Mouse (Mus musculus) heart, embryonic 10.5 days (tissue): ENCODE results near the gene Tead1. TPM values are rescaled to one million over a fixed set of nuclear protein-coding genes. Genes with fewer than 3 reads are reported as not detected.

Experiments used
- DNase-seq: peaks from one replicate; pipeline ENCODE4 v3.0.0-alpha.2; 2017; ENCODE audit warnings: low spot score
- H3K27ac ChIP-seq: fragments of 300-500 bp; sonication (generic); 2 replicates; pipeline ENCODE4 v1.5.1; 2016; ENCODE audit warnings: mild to moderate bottlenecking
- H3K27me3 ChIP-seq: fragments of 300-500 bp; sonication (generic); 2 replicates; pipeline ENCODE4 v1.6.1; 2016; ENCODE audit warnings: mild to moderate bottlenecking; ENCODE audit not compliant: poor library complexity, insufficient read depth, severe bottlenecking
- H3K36me3 ChIP-seq: fragments of 300-500 bp; sonication (generic); 2 replicates; pipeline ENCODE4 v1.6.1; 2016; ENCODE audit warnings: mild to moderate bottlenecking, moderate library complexity
- H3K4me1 ChIP-seq: fragments of 300-500 bp; sonication (generic); 2 replicates; pipeline ENCODE4 v1.6.1; 2016; ENCODE audit warnings: mild to moderate bottlenecking
- H3K4me3 ChIP-seq: fragments of 300-500 bp; sonication (generic); 2 replicates; pipeline ENCODE4 v1.5.1; 2016; ENCODE audit warnings: mild to moderate bottlenecking, moderate library complexity
- H3K9me3 ChIP-seq: fragments of 300-500 bp; sonication (generic); 2 replicates; pipeline ENCODE4 v1.6.1; 2016; ENCODE audit warnings: mild to moderate bottlenecking, moderate library complexity
- WGBS: fragments of 180-500 bp; shearing (Covaris S2); methylation state at CpG from one replicate; pipeline ENCODE4 v1.1.7; 2016; 5-methylcytosine and 5-hydroxymethylcytosine counted together
- polyA plus RNA-seq: library from polyadenylated mRNA; unstranded; fragments of >200 nt; fragmentation: Nextera tagmentation; extraction: Ambion mirVana; gene quantifications from 2 replicates; pipeline ENCODE4 v1.2.1, GENCODE M21; 2016

The Tead1 gene
- polyA plus RNA-seq, 1 experiment from 2014 or later: 19.7 TPM

- Histone ChIP-seq H3K9me3 (no peaks in the 10 kb centered on the region), H3K27ac (no peak overlapping the region), H3K27me3 (no peaks in the 10 kb centered on the region), H3K36me3 (peaks cover 62% of the 10 kb centered on the region), H3K4me1 (peaks cover 37% of the 10 kb centered on the region), H3K4me3 (no peak overlapping the region)
- 78% methylated on average over 8 of the region's 8 CpGs for WGBS
- no peak for DNase-seq
Observed at GRCm38 (mm10) chr7:112864188-112864587, 185.1 kb downstream of the Tead1 start.

GRCm38 (mm10) chr7:112865739-112866138 is 186.6 kb downstream of the Tead1 start:
- peaks cover 60% of the 10 kb centered on the region for H3K36me3 ChIP-seq
- DNase-seq: no peak

GRCm38 (mm10) chr7:112868551-112869465 is 189.7 kb downstream of the Tead1 start:
- Histone ChIP-seq H3K27ac (0 out of 2 replicates have a peak overlapping the region, but pooled peaks have one; percentile 17), H3K9me3 (no peaks in the 10 kb centered on the region), H3K36me3 (peaks cover 41% of the 10 kb centered on the region), H3K4me3 (no peak overlapping the region), H3K27me3 (no peaks in the 10 kb centered on the region), H3K4me1 (peaks cover 53% of the 10 kb centered on the region)
- 54% methylated on average over 7 of the region's 8 CpGs for WGBS
- DNase-seq: no peak

More at GRCm38 (mm10) chr7:112865739-112866138, 186.6 kb downstream of the Tead1 start:
- Histone ChIP-seq H3K9me3 (no peaks in the 10 kb centered on the region), H3K27ac (no peak overlapping the region), H3K4me3 (no peak overlapping the region), H3K4me1 (peaks cover 40% of the 10 kb centered on the region), H3K27me3 (no peaks in the 10 kb centered on the region)
- WGBS: 11% methylated on average over 2 of the region's 2 CpGs

GRCm38 (mm10) chr7:112871752-112872151 is 192.6 kb downstream of the Tead1 start:
- no peaks in the 10 kb centered on the region for H3K9me3 ChIP-seq
- DNase-seq: no peak
- H3K4me3 ChIP-seq: no peak overlapping the region
- WGBS: 91% methylated on average over 7 of the region's 7 CpGs
- H3K36me3 ChIP-seq: peaks cover 37% of the 10 kb centered on the region
- no peaks in the 10 kb centered on the region for H3K27me3 ChIP-seq
- H3K4me1 ChIP-seq: peaks cover 61% of the 10 kb centered on the region
- no peak overlapping the region for H3K27ac ChIP-seq

- peaks cover 52% of the 10 kb centered on the region for H3K4me1 ChIP-seq
- no peak for DNase-seq
Observed at GRCm38 (mm10) chr7:112872435-112873196, 193.5 kb downstream of the Tead1 start.

GRCm38 (mm10) chr7:112876128-112876527 is 197.0 kb downstream of the Tead1 start:
- no peaks in the 10 kb centered on the region for H3K27me3 ChIP-seq
- peak overlapping the region; percentile 47; the same call in 1 of the 2 replicates for H3K27ac ChIP-seq
- no peaks in the 10 kb centered on the region for H3K9me3 ChIP-seq
- DNase-seq: no peak
- WGBS: 88% methylated on average over 10 of the region's 10 CpGs
- H3K36me3 ChIP-seq: peaks cover 52% of the 10 kb centered on the region
- no peak overlapping the region for H3K4me3 ChIP-seq
- H3K4me1 ChIP-seq: peaks cover 37% of the 10 kb centered on the region

More at GRCm38 (mm10) chr7:112872435-112873196, 193.5 kb downstream of the Tead1 start:
- no peaks in the 10 kb centered on the region for H3K27me3 ChIP-seq
- no peak overlapping the region for H3K4me3 ChIP-seq
- peaks cover 38% of the 10 kb centered on the region for H3K36me3 ChIP-seq
- peak overlapping the region; percentile 67; the same call in 1 of the 2 replicates for H3K27ac ChIP-seq
- H3K9me3 ChIP-seq: no peaks in the 10 kb centered on the region
- 68% methylated on average over 9 of the region's 9 CpGs for WGBS

GRCm38 (mm10) chr7:112883791-112884274 is 204.7 kb downstream of the Tead1 start:
- WGBS: 49% methylated on average over 8 of the region's 8 CpGs
- Histone ChIP-seq H3K4me3 (no peak overlapping the region), H3K36me3 (peaks cover 14% of the 10 kb centered on the region; the same call in 1 of the 2 replicates)

GRCm38 (mm10) chr7:112885546-112885945 is 206.4 kb downstream of the Tead1 start:
- no peaks in the 10 kb centered on the region for H3K27me3 ChIP-seq
- no peak overlapping the region; the same call in 1 of the 2 replicates for H3K4me3 ChIP-seq
- H3K27ac ChIP-seq: peak overlapping the region; percentile 72; the same call in 1 of the 2 replicates

More at GRCm38 (mm10) chr7:112883791-112884274, 204.7 kb downstream of the Tead1 start:
- H3K9me3 ChIP-seq: no peaks in the 10 kb centered on the region
- no peak for DNase-seq
- H3K27ac ChIP-seq: peak overlapping the region; percentile 78
- peaks cover 43% of the 10 kb centered on the region for H3K4me1 ChIP-seq
- H3K27me3 ChIP-seq: no peaks in the 10 kb centered on the region

GRCm38 (mm10) chr7:112891883-112892282 is 212.8 kb downstream of the Tead1 start:
- peaks cover 4% of the 10 kb centered on the region; the same call in 1 of the 2 replicates for H3K4me1 ChIP-seq
- no peak for DNase-seq
- no peaks in the 10 kb centered on the region for H3K9me3 ChIP-seq
- H3K36me3 ChIP-seq: peaks cover 59% of the 10 kb centered on the region
- no peak overlapping the region for H3K27ac ChIP-seq
- no peaks in the 10 kb centered on the region for H3K27me3 ChIP-seq
- H3K4me3 ChIP-seq: no peak overlapping the region
- 84% methylated on average over 6 of the region's 6 CpGs for WGBS

More at GRCm38 (mm10) chr7:112885546-112885945, 206.4 kb downstream of the Tead1 start:
- DNase-seq: no peak
- WGBS: 39% methylated on average over 8 of the region's 8 CpGs
- Histone ChIP-seq H3K9me3 (no peaks in the 10 kb centered on the region), H3K4me1 (peaks cover 43% of the 10 kb centered on the region), H3K36me3 (peaks cover 10% of the 10 kb centered on the region; the same call in 1 of the 2 replicates)

- DNase-seq: no peak
- no peaks in the 10 kb centered on the region for H3K4me1 ChIP-seq
- H3K36me3 ChIP-seq: peaks cover 66% of the 10 kb centered on the region
- WGBS: 84% methylated on average over 5 of the region's 5 CpGs
- H3K9me3 ChIP-seq: no peaks in the 10 kb centered on the region
- H3K27me3 ChIP-seq: no peaks in the 10 kb centered on the region
- H3K27ac ChIP-seq: no peak overlapping the region
- H3K4me3 ChIP-seq: no peak overlapping the region
Observed at GRCm38 (mm10) chr7:112892595-112892994, 213.5 kb downstream of the Tead1 start.

- H3K36me3 ChIP-seq: peaks cover 92% of the 10 kb centered on the region
- H3K4me1 ChIP-seq: no peaks in the 10 kb centered on the region
- H3K9me3 ChIP-seq: no peaks in the 10 kb centered on the region
- no peak overlapping the region for H3K4me3 ChIP-seq
- WGBS: 88% methylated on average over 2 of the region's 2 CpGs
- H3K27ac ChIP-seq: no peak overlapping the region
- H3K27me3 ChIP-seq: no peaks in the 10 kb centered on the region
- DNase-seq: no peak
Observed at GRCm38 (mm10) chr7:112896363-112896762, 217.2 kb downstream of the Tead1 start.

GRCm38 (mm10) chr7:112901710-112902109 is 222.6 kb downstream of the Tead1 start:
- no peak overlapping the region for H3K27ac ChIP-seq
- H3K36me3 ChIP-seq: peaks cover 74% of the 10 kb centered on the region
- DNase-seq: no peak
- H3K9me3 ChIP-seq: no peaks in the 10 kb centered on the region
- 85% methylated on average over 7 of the region's 7 CpGs for WGBS
- H3K27me3 ChIP-seq: no peaks in the 10 kb centered on the region
- no peak overlapping the region for H3K4me3 ChIP-seq
- no peaks in the 10 kb centered on the region for H3K4me1 ChIP-seq
